Mouse (Mus musculus): ENCODE results near the gene Znhit1.

DNA sequence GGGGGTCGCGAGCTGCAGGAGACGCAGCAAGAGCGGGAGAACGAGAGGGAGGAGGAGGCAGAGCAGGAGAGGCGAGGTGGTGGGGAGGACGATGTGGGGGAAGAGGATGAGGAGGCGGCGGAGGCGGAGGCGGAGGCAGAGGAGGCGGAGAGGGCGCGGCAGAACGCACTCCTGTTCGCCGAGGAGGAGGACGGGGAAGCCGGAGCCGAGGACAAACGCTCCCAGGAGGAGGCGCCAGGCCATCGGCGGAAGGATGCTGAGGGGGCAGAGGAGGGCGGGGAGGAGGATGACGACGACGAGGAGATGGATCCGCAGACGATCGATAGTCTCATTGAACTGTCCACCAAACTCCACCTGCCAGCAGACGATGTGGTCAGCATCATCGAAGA lies 44.2 kb upstream of the Znhit1 start:
- TF ChIP-seq POLR2A (IDR thresholded peaks at IDR 0.05; ENCODE audit: control insufficient read depth, extremely low read depth, insufficient read depth, low read length, poor library complexity) (no peak), CTCF (IDR thresholded peaks at IDR 0.05; ENCODE audit: borderline replicate concordance, control insufficient read depth, extremely low read depth, insufficient read depth, low read length, poor library complexity) (no peak)
